Mouse (Mus musculus) liver, embryonic 14.5 days (tissue): ENCODE results near the gene Clcnkb. TPM values are rescaled to one million over a fixed set of nuclear protein-coding genes. Genes with fewer than 3 reads are reported as not detected.

Experiments
- ATAC-seq: fragments of 200-750 bp; cut with Nextera tagmentation; 2 replicates; pipeline ENCODE4 v1.8.0; 2017; ENCODE audit warnings: moderate number of reproducible peaks, mild to moderate bottlenecking, moderate library complexity; ENCODE audit not compliant: insufficient read depth
- DNase-seq, 3 experiments: peaks; one replicate each; pipeline ENCODE4 v3.0.0-alpha.2; 2012 to 2013; ENCODE audit warnings: low read depth in 3 of 3, low spot score in 3 of 3
- H3K27ac ChIP-seq: fragments of 300-500 bp; sonication (generic); 2 replicates; pipeline ENCODE4 v1.5.1; 2014; ENCODE audit warnings: moderate library complexity, mild to moderate bottlenecking, control low read depth, inconsistent platforms
- H3K27me3 ChIP-seq: fragments of 300-500 bp; sonication (generic); 2 replicates; pipeline ENCODE4 v1.6.1; 2014; ENCODE audit warnings: mild to moderate bottlenecking, low read length, moderate library complexity; ENCODE audit not compliant: control insufficient read depth, insufficient read depth
- H3K36me3 ChIP-seq: fragments of 300-500 bp; sonication (generic); replicated peaks from 2 replicates; pipeline ENCODE4 v1.6.1; 2014; ENCODE audit warnings: low read depth; ENCODE audit not compliant: control insufficient read depth, insufficient read depth
- H3K4me1 ChIP-seq, 2 experiments: fragments of 200-500 bp in 1 of 2; fragments of 300-500 bp in 1 of 2; sonication (generic) in 1 of 2; replicated peaks; 2 replicates each; pipeline ENCODE4 v1.6.1; 2012 to 2014; ENCODE audit warnings: antibody characterized with exemption in 1 of 2, inconsistent platforms in 1 of 2, low read length in 1 of 2; ENCODE audit not compliant: control insufficient read depth in 2 of 2, insufficient read depth in 2 of 2
- H3K4me2 ChIP-seq: fragments of 300-500 bp; sonication (generic); 2 replicates; pipeline ENCODE4 v1.6.1; 2014; ENCODE audit warnings: low read depth, mild to moderate bottlenecking, control low read depth, moderate library complexity
- H3K4me3 ChIP-seq, 2 experiments: fragments of 200-500 bp in 1 of 2; fragments of 300-500 bp in 1 of 2; sonication (generic) in 1 of 2; 2 replicates each; pipeline ENCODE4 v1.5.1; 2012 to 2014; ENCODE audit warnings: low read depth in 2 of 2, low read length in 2 of 2, mild to moderate bottlenecking in 2 of 2, control low read depth in 1 of 2, inconsistent platforms in 1 of 2, moderate library complexity in 1 of 2; ENCODE audit not compliant: insufficient read depth in 1 of 2
- H3K9ac ChIP-seq: fragments of 300-500 bp; sonication (generic); replicated peaks from 2 replicates; pipeline ENCODE4 v1.6.1; 2014; ENCODE audit warnings: mild to moderate bottlenecking, control low read depth, moderate library complexity
- H3K9me3 ChIP-seq: fragments of 300-500 bp; sonication (generic); 2 replicates; pipeline ENCODE4 v1.6.1; 2016; ENCODE audit warnings: low read length, mixed read lengths; ENCODE audit not compliant: control insufficient read depth
- CTCF ChIP-seq: IDR thresholded peaks from 2 replicates; pipeline ENCODE4 v1.5.1; 2016; ENCODE audit warnings: antibody characterized with exemption, low read depth, control low read depth
- EP300 ChIP-seq: IDR thresholded peaks from 2 replicates; pipeline ENCODE4 v1.6.1; 2016; ENCODE audit warnings: antibody characterized with exemption, low read depth
- WGBS: fragments of 180-500 bp; shearing (Covaris S2); extraction: QIAGEN DNeasy Blood & Tissue Kit; methylation state at CpG from one replicate; pipeline ENCODE4 v1.1.7; 2014; ENCODE audit not compliant: insufficient replicate concordance; 5-methylcytosine and 5-hydroxymethylcytosine counted together
- polyA plus RNA-seq, 2 experiments: library from polyadenylated mRNA; depleted of rRNA in 1 of 2; stranded (reverse) in 1 of 2; unstranded in 1 of 2; fragments of >200 nt; fragmentation: Nextera tagmentation in 1 of 2; extraction: Ambion mirVana in 1 of 2; gene quantifications; 2 replicates each; pipeline versions ENCODE4 v1.2.1 to v1.2.3; 2012 to 2014

The Clcnkb gene
- polyA plus RNA-seq, 2 experiments = not detected

DNA sequence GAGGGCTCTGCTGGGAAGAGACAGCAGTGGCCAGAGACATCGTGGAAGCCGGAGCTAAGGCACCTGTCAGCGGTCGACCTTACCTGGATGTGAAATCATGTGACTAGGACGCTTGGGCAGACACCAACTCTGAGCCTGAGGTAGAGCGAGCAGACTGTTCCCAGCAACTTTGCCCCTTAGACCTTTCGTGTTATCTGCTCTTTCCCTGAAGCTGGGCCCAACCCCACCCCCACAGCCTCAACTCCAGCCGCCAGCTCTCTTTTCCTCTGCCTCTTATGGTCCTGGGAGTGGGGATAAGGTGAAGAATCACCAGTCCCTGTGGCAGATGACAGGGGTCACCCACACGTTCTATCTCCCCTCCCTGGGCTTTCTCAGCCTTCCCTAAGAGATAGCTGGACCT lies 5.1 kb upstream of the Clcnkb start:
- TF ChIP-seq CTCF = no peak
- TF ChIP-seq EP300 = no peak
- Histone ChIP-seq H3K27me3 (peaks cover 3% of the 10 kb centered on the region), H3K9ac (no peak overlapping the region), H3K27ac (no peak overlapping the region), H3K4me2 (no peak overlapping the region), H3K4me3 (no peak overlapping the region), H3K4me1 (no peaks in the 10 kb centered on the region), H3K36me3 (no peaks in the 10 kb centered on the region), H3K9me3 (no peaks in the 10 kb centered on the region)
- DNase-seq (no peak), ATAC-seq (no peak)
- 32% methylated on average over 9 of the region's 9 CpGs for WGBS

DNA sequence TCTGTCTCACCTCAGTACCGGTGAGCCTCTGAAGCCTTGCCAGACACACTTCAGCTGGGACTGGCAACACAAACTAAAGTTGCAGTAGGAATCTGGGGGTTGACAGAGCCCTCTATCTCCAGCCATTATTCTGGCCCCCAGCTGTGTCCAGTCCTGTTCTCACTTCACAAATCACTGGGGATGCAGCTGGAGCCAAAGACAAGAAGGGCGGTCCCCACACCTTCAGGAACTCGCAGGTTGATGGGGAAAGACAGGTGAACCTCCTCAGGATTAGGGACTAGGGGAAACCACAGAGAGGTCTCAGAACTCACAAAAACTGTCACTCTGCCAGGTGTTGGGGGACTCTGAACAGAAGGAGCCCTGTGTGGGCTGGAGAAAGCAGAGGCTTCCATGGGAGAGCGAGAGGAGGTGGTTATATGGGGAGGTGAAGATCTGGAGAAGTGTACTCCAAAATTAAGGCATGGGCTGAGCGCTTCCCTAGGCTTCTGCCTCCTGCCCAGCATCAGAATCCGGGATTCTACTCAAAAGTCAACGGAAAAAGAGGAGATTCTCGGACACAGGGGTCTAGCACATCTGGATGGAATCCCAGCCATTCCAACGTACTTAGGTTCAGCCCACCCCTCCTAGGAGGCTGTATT lies 4.5 kb upstream of the Clcnkb start, which contains the start of gene Hspb7:
Gene Hspb7, plus strand, starts transcription at position 588 of the 638 bp plus-strand sequence.
- 39% methylated on average over 9 of the region's 9 CpGs for WGBS
- H3K9ac ChIP-seq = no peak within 1 kb of the TSS

DNA sequence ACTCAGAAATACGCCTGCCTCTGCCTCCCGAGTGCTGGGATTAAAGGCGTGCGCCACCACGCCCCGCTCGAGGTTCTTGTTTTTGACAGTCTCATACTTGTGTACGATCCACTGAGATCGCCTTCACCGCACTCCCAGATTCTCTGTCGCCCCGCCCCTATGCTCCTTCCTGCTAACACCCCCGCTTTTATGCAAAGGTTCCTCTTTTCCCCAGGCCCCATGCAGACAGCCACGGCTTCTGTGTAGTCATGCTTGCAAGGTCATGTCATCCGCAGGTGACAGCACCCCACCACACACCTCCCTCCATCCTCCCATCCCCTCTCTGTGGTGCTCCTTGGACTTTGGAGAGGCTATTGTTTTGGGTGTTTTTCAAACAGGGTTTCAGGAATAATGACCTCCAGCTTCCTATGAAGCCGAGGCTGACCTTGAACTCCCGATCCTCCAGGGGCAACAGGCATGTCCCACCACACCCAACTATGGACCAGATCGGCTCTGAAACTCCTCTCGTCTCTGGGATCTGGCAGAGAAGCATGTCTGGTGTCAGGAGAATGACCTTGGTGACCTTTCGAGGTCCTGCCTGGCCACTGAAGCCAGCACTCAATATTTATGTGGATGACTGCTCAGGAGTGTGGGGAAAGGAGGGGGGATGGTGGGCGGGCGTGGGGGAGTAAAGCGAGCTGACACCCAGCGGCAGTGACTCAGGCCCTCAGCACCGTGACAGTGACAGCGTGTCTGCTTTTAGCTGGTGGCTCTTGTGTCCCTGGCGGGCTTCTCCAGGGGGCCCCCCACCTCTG lies 3.8 kb upstream of the Clcnkb start:
- ATAC-seq (no peak), DNase-seq (peak in 1 of 3 experiments; percentile 24)
- no peaks in the 10 kb centered on the region for H3K36me3 ChIP-seq
- H3K9ac ChIP-seq = no peak overlapping the region
- H3K9me3 ChIP-seq = no peaks in the 10 kb centered on the region
- H3K27me3 ChIP-seq = no peaks in the 10 kb centered on the region
- WGBS = 12% methylated on average over 27 of the region's 27 CpGs
- TF ChIP-seq CTCF (no peak), EP300 (no peak)
- no peak overlapping the region for H3K4me2 ChIP-seq
- H3K4me3 ChIP-seq = no peak overlapping the region
- no peaks in the 10 kb centered on the region for H3K4me1 ChIP-seq
- H3K27ac ChIP-seq = no peak overlapping the region

More for the DNA sequence above, 4.5 kb upstream of the Clcnkb start, which contains the start of gene Hspb7:
- Histone ChIP-seq H3K27me3 (no peaks in the 10 kb centered on the region; the same call in 1 of the 2 replicates), H3K27ac (no peak within 1 kb of the TSS), H3K36me3 (no peaks in the 10 kb centered on the region), H3K4me1 (no peaks in the 10 kb centered on the region), H3K4me3 (no peak within 1 kb of the TSS), H3K4me2 (no peak within 1 kb of the TSS), H3K9me3 (no peaks in the 10 kb centered on the region)
- TF ChIP-seq EP300 (no peak), CTCF (no peak)
- no peak for ATAC-seq
- no peak for DNase-seq

DNA sequence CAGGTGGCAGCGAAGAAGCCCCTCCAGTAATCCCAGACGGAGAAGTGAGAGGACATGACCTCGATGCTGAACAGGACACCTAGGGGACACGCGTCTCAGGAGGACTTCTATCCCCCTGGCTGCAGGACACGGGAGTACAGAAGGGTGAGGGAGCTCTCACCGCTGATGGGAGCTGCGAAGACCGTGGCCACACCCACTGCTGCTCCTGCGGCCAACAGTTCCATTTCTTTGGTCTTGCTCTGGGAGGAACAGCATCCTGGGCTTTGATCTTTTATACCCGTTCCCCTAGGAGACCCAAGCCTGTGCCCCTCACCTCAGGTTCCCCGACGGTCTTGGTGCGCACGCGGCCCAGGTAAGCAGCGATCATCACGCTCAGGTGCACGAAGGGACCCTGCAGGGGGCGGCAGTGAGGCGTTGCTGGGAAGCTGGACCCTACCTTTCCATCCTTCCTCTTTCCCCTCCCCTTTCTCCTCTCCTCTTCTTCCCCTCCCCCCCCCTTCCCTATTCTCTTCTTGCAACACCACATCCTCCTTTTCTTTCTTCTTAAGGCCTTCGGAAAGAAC lies 4.3 kb downstream of the Clcnkb start:
- ATAC-seq = no peak
- Histone ChIP-seq H3K9me3 (no peaks in the 10 kb centered on the region), H3K4me1 (no peaks in the 10 kb centered on the region), H3K4me3 (no peak overlapping the region), H3K36me3 (no peaks in the 10 kb centered on the region), H3K27me3 (no peaks in the 10 kb centered on the region), H3K4me2 (no peak overlapping the region), H3K27ac (no peak overlapping the region), H3K9ac (no peak overlapping the region)
- 19% methylated on average over 22 of the region's 22 CpGs for WGBS
- DNase-seq = no peak
- TF ChIP-seq EP300 (no peak), CTCF (peak; percentile 67)

DNA sequence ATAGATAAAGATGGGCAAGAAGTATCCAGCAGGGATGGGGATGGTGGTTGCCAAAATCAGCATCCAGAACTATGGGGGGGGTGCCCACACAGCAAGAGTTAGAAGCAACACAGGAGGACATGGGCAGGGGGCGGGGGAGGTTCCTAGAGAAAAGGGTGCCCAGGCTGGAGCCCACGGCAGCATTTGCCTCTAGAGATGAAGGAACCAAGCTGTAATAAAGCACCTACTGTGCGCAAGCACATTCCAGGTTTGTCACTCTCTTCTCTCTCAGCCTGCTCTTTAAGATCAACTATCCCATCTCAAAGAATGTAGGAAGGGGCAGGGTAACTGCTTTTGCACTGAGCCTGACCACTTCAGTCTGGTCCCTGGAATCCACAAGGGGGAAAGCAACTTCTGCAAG lies 7.2 kb downstream of the Clcnkb start:
- no peaks in the 10 kb centered on the region for H3K27me3 ChIP-seq
- no peak overlapping the region for H3K4me3 ChIP-seq
- no peak overlapping the region for H3K9ac ChIP-seq
- H3K9me3 ChIP-seq = no peaks in the 10 kb centered on the region
- TF ChIP-seq CTCF (no peak), EP300 (no peak)
- no peaks in the 10 kb centered on the region for H3K36me3 ChIP-seq
- ATAC-seq (no peak), DNase-seq (no peak)
- 74% methylated on average over 3 of the region's 3 CpGs for WGBS
- H3K4me2 ChIP-seq = no peak overlapping the region
- H3K4me1 ChIP-seq = no peaks in the 10 kb centered on the region
- no peak overlapping the region for H3K27ac ChIP-seq
